Mouse (Mus musculus): ENCODE measurements around the gene Adad1.

Adad1 gene

DNA sequence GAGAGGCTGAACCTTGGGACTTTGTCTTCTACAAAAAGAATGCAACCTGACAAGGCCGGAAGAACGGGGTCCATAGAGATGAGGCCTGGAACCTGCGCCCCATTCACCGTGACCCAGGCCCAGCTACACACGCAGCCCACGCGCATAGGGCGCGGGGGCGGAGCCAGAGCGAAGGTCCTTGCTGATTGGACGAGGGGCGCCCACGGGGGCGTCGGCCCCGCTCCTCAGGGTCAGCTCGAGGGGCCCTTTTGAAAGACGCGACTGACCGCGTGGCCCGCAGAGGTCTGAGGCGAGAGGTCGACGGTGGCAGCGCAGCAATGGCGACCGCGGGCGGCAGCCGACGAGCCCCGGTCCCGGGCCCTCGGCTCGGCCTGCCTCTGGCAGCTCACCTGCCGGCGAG is at the start of gene Adad1:
TSS of gene Adad1 (plus strand) at position 122 of the 400 bp plus-strand sequence.
- DNase-seq: no peak

DNA sequence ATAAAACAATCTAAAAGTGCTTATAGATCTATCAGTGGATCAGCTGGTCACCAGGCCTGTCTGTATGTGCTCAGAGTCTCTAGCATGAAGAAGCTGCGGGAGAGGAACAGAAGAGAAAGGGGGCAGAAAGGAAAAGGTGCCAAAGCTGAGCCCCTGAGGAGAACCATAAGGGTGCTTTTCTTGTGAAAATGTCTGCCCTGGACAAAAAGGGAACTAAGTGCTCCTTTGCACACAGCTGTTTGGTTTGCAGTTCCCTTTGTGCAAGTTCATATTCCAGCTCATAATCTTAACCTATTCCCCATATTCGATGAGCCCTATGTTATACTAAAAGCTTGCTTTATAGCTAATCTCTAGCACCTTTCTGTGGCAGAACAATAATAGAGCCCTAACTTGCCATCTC is 25.3 kb upstream of the Adad1 start:
- no peak for DNase-seq

DNA sequence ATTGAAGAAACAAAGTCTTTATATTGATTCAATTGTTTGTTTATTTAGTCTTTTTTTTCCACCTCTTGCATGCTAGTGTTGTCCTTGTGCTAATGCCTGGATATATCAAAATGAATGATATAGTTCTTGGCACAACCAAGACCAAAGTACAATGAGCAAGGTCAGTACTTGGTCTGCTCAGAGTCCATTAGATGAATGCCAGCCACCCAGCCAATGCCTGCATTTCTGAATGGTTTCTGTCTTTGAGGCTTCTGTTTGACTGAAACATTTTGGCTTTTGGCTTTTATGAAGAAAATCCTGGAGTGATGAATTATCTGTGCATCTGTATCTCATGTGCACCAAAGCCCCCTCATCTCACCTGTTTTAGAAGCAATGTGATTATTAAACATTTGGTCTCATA is 23.5 kb upstream of the Adad1 start:
- no peak for DNase-seq

DNA sequence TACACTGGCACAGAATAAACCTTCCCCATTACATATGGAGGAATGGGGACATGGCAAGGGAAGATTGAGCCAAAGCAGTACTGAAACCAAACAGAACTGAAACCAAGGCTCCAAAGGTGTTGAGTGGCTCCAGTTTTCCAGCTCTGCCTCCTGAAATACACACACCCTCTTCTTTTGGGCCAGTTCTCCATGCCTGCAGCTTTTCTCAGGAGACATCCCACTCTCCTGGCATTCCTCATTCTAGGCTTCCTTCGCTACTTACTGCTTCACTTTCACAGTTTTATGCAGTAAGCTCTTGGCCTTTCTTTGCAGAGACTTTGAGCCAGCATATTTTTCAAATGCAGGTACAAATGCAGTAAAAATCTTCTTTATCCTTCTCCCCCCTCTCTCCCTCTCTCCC is 11.8 kb upstream of the Adad1 start:
- DNase-seq: no peak

DNA sequence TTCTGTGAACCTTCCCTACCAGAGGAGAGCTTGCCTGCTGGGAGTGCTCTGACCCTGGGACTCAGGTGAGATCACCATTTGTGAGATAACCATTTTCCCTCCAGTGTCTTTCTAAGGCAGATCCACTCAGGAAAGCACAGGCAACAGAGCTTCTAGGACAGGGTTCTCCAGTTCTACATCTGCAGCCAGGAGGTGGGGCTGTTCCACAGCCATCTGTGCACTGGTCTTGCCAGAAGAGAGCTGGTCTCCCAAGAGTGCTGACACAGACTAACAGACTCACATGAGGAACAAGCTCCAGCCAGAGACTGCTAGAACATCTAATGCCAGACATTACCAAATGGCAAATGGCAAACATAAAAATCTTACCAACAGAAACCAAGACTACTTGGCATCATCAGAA is 9.9 kb downstream of the Adad1 start:
- DNase-seq: no peak

DNA sequence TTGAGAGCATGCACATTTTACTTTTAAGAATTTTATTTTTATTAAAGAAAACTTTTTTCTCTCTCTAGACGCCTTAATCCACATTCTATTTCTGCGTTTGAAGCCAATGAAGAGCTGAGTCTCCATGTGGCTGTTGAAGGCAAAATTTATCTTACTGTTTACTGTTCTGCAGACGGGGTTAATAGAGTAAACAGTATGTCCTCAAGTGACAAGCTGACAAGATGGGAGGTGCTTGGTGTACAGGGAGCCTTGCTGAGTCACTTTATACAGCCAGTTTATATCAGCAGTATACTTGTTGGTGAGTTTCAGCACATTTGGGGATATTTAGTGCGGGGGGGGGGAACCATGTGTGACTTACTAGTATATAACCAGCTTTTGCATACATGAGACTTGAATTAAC is 21.5 kb downstream of the Adad1 start:
- DNase-seq: no peak

DNA sequence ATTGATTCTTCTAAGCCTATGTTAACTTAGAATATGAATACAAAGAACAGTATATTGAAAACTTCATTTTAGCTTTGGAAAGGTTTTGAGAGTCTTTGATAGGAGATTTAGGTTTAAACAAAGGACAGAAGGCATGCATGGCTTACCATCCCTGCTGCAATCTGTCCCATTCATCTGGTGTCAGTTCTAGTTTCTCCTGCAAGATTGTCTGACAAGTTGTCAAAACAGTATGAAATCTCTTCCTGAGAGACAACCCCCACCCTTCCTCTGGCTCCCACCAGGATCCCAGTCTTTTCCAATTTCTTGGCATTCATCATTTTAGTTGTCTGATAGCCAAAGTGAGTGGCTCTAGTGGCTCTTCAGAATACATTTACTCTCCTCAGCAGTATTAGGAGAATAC is 27.4 kb downstream of the Adad1 start:
- DNase-seq: no peak

DNA sequence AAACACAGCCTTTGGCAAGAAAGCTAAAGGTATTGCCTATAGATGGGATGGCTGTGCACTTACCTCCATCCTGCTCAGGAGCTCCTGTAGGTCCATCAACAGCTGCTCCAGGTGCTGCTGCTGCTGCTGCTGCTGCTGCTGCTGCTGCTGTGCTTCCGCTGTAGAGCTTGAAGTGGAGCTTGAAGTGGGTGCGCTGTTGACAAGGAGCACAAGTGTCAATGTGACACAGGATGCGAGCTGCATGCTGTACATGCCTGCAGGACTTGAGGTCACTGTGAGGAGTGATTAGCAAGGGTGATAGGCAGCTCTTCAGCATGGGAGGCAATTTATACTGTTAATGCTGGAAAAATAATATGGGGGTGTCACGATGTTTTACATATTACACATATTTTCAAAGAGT is 62.3 kb downstream of the Adad1 start, which contains the start of gene Il2:
TSS of gene Il2 (minus strand) at position 305 of the 400 bp plus-strand sequence.
- no peak for DNase-seq

DNA sequence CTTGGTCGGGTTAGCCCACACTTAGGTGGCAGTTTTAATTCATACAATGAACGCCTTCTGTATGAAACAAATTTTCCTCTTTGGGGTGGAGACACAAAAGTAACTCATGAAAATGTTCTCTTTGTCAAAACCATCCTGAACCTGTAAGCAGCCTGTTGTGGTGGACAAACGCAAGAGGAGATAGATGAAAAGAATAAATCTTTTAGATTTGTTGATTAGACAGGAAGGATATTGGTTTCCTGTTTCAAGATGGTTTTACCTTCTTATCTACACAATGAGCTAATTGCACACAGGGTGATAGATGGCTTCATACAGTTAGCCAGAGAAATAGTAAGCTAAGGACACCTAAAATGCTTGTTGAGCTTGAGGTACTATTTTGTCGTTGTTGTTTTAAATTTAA is 62.8 kb downstream of the Adad1 start:
- no peak for DNase-seq

DNA sequence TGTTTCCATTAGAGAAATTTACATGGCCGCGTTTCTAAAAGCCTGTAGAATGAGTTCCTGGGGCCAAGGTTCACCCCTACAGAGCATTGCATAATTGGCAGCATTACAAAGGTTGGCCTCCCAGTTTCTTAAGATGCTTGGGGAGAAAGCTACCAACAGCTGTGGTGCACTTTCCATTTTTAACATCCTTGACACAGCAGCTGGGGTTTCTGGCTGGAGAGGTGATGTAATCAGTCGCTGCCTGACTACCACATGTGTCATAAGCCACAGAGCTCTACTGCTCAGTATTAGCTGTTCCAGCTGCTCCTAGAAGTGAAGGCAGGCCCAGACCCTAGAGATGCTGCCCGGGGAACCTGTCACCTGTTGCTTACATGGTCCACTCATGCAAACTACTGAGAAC is 64.9 kb downstream of the Adad1 start:
- DNase-seq: no peak

DNA sequence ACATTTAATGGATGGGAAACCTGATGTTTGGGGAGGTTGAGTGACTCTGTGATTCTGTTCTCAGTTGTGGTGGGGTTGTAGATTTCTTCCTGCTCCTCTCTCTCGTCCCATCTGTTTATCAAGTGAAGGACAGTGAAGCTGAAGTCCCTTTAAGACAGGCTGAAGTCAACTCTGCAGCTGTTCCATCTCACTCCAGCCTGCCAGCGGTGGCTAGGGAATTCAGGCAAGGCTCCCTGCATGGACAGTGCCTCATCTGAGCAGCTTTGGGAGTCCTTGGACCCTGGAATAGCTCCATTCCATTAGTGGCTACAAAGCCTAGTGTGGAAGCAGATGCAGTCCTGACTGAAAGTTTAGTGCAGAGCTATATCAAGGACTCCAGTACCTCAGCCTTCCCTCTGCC is 65.7 kb downstream of the Adad1 start:
- no peak for DNase-seq

DNA sequence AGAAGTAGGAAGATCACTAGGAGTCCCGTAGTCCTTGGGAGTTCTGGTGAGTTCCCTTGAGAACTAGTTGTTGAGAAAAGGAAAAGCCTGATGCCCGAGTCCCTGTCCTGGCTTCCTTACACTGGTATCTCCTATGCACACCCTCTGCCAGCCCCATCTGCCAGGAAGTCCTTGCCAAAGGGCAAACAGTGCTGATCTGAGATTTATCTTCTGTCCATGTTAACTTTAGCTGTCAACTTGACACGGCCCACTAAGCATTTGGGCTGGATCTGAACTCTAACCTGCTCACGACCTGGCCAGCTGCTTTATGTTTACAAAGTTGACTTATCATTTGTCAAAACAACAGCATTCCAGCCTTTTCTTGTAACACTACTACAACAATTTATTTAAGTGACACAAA is 73.9 kb downstream of the Adad1 start:
- no peak for DNase-seq

DNA sequence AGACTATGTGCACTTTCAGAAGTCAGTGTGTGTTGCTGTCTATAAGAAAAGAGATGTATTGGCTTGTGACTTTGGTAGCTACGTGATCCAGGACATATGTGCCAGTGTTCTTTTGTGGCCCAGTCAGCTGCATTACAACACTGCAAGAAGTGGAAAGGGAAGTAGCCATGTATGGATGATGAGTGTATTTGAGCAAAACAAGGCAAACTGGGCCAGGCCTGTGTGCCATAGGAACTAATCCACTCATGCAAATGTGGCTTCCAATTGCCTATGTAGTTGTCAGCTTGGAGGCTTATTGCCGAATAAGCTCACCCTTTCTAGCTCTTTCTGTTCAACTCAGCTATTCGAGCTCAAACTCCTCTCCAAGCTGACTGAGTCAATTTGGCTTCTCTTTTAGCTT is 75.9 kb downstream of the Adad1 start:
- DNase-seq: no peak

DNA sequence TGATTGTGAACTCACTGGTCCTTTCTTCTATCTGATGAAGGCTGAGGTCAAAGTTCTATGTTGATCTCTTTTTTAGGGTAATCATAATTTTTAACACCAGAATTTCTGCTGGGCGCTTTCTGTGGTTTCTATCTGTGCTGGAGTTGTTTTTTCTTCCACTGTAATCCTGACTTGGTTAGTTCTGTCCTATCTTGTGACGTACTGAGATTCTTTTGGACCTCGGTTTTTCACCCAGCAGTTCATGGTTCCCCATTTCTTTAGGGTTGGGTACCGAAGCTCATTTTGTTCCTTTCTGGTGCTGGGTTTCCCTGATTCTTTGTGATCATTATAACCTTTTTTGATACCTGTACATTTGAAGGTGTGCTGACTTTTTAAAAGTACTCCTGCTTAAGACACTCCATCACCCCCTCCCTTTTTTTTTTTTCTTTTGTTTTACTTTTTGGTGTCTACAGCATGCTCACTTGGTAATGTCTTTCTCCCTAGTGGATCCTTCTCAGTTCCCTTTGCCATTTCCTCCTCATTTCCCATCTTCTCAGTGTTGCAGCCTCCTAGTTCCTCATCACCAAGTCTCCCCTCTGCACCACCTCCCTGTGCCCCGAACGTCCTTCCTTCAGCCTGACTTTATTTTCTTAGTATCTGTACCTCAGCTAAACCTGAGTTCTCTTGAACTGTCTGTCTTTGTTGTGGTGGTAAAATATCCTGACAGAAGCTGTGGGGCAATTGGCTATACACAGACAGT is 77.0 kb downstream of the Adad1 start:
- DNase-seq: no peak

DNA sequence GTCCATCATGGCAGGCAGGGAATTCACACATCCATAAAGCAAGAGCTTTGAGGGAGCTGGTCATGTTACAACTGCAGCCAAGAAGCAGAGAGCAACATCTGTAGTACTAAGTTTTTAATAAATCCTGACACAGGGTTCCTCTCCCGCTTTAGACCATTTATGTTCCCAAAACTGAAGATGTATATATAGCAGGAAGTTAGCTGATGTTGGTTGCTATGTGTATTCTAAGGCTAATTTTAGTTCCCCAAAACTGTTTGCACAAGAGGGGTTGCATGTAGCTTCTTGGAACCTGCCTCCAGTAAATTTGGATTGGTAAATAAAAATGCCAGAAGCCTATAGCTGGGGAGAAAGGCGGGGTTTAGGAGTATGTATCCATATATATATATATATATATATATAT is 78.5 kb downstream of the Adad1 start:
- DNase-seq: no peak

DNA sequence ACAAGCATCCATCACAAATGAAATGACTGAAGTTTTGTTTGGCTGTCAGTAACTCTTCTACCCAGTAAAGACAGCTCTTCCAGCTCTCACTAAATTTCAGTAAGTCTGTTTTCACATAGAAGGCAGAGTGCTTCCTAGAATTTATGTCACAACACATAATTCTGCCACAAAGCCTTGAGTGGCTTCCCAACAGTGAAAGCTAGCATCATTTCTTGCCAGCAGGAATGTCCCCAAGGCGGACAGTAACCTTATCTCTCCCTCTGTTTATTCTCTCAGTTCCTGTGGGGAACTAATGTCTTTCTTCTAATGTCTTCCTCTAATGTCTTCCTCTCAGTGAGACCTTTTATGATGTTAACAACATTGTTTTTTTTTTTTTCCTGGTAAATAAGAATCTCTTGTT is 81.7 kb downstream of the Adad1 start:
- no peak for DNase-seq

DNA sequence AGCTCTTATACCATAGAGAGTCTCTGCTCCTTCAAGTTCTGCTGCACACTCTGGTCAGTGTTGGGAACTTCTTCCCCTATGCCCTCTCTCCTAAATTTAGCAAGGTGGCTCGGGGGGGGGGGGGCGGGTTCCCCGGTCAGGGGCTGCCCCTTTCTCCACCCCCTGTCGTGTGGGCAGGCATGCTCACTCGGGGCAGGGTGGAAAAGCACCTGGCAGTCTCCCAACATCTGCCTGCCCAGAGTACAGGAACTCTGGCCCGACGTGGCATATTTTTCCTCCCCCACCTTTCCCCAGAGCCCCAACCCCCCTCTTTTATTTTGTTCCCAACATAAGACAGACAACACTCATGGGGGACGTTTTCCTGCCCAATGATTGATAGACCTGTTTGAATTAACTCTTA is 83.1 kb downstream of the Adad1 start:
- no peak for DNase-seq

DNA sequence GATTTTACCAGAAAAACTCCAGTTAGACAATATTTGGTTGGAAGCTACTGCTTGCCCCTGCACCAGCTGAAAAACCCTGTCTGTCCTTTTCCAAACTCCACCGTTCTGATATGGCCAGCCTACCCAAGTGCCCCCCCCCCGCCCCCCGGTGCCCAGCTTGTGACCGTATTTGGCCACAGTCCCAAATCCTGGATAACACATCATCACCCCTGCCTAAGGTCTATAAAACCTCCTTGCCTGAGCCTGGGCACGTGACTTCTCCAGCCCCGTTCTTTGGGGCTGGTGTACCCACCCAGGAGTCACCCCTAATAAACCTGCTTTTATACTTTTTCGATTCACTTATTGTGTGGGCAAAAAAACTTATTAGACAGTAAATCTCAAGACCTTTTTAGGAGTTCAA is 83.5 kb downstream of the Adad1 start:
- no peak for DNase-seq

DNA sequence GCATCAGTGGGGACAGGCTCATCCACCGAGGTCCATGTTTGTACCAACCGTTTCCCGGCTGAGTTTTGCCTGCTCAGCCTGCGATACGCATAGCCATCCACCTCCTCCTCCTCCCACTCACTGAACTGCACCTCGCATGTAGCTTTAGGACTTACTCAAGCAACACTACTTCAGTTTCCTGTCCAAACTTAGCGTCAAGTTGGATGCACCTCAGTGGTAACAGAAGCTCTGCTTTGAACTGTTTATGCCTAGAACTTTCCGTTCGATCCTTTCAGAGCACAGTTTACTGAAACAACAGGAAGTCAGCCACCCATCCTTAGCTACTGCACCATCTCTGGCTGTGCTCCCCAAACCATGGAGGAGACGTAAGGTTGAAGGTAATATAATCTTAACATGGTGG is 88.9 kb downstream of the Adad1 start:
- DNase-seq: no peak

DNA sequence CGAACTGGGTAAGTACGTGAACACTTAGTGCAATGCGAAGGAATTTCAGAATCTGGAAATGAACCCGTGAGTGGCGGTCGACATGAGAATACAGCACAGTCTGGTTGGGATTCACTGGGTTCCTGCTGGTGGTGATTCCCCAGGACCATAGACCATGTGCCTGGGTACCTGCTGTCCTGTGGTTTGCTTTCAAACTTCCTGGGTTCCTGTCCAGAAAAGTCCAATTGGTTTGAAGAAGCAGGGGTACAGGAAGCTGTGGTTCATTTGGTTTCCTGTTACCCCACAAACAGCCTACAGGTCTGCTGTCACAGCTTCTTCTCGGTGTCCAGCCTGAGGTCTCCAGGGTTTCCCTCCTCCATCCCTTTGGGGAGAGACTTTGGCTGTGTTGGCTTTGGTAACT is 89.7 kb downstream of the Adad1 start:
- DNase-seq: no peak

DNA sequence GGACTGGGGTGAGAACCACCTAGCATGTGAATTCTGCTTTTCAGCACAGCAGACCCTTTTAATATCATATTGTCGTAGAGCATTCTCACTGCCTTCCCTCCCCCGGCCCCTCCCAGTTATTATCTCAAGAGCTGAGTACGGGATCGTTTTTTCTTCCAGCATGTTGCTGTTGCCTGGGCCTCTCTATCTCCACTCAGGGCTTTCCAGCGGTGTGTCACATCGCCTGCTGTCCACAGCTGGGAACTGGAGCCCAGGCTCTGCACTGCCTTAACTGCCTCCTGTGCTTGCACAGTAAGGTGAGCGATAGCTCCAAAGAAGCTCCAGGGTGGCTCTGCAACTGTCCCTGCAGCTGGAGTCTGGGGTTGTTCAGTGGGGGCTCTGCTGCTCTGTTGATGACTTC is 91.1 kb downstream of the Adad1 start:
- no peak for DNase-seq

DNA sequence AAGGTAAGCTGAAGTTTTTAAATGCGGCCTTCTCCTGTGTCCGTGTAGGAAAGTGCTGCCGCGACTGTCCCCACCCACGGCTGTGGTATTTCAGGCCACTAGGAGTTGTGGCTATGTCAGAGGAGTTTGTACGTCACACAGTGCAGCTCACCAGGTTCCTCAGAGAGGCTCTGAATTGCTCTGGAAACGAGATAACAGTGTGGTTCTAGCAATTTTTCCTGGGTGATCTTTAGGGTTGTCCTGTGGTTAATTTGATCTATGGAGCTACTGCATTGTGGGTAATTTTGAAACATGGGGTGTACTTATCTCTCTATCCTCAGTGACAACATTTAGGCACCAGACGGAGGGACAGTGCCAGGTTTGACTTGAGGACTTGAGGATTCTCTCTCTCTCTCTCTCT is 93.8 kb downstream of the Adad1 start:
- DNase-seq: no peak

DNA sequence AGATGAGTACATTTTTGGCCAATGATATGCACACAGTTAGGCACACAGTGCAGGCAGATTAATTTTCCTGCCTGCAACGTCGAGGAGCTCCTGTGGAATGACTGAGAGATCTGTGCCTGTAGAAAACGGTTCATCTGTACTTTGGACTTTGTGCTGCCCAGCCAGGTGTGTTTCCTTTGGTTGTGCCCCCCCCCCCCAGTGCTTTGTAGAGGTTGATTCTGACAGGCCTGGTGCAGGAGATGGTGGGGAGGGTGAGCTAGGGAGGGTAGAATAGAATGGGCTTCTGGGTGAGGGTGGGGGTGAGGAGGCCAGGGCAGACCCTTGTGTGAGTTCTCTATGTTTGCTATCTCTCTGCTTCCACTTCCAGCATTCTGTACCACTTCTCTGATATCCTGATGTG is 94.9 kb downstream of the Adad1 start:
- DNase-seq: no peak

DNA sequence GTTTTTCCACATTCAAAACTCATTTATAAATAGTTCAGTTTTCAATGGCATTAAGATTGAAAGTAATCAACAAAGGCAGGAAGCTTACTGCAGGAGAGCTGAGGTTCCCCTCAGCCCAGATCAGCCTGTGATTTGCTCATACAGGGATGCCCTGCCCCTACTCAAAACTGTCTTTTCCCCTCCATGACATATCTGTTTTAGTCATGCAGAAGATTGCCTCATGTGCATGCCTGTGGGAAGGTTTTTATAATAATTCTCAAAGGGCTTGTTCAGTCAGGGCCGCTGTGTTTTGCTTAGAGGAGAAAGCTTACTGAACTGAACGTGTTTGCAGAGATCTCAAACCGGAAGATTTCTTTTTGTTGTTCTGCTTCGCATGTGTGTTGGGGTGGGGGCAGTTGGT is 97.8 kb downstream of the Adad1 start:
- no peak for DNase-seq

DNA sequence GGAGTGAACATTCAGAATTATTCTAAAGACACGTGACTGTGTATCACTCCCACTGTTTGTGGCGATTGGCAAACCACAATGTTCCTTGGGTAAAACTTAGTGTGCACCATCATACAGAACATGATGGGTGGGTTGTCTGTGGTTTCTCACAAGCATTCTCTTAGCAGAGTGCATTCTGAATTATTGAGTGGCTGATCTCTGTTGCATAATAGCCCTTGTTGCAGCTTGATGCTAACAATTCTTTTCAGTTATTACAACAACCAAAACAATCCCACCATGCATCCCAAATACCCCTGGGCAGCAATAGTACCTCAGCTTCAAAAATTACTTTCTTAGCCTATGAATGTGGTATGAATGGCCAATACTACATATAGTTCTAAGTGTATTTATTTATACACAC is 106.0 kb downstream of the Adad1 start:
- no peak for DNase-seq
